Mouse (Mus musculus) erythroblast, embryonic 14.5 days (primary cell): ENCODE measurements at regions not wholly inside any gene's neighbourhood (a gene's known extent, or its start where the extent isn't known, plus 50 kb on each side); places are given as distances from the start of the nearest gene placed in this dataset.

ENCODE experiments used
- GATA1 ChIP-seq: IDR thresholded peaks from 2 replicates; pipeline ENCODE4 v1.6.1; 2012; ENCODE audit warnings: low read length, inconsistent platforms, mixed read lengths
- TAL1 ChIP-seq: IDR thresholded peaks from 3 replicates; pipeline ENCODE4 v1.6.1; 2012; ENCODE audit warnings: low read length, inconsistent platforms, mixed read lengths

GRCm38 (mm10) chr10:16620804-16621559, 1102.0 kb upstream of the Cited2 start:
- TF ChIP-seq GATA1 (no peak), TAL1 (no peak)
